Mouse (Mus musculus) MEL (cell line): ENCODE measurements around the gene Dqx1. TPM values are rescaled to one million over a fixed set of nuclear protein-coding genes. Genes with fewer than 3 reads are reported as not detected.

Experiments used
- DNase-seq: peaks from one replicate; pipeline ENCODE4 v3.0.0; 2011; ENCODE audit warnings: low read depth, low spot score
- H3K27ac ChIP-seq: 2 replicates; pipeline ENCODE4 v1.5.1; 2012; ENCODE audit warnings: low read depth, mild to moderate bottlenecking, control low read depth, low read length, moderate library complexity; ENCODE audit not compliant: control insufficient read depth
- H3K27me3 ChIP-seq, 2 experiments: fragments of 150-350 bp in 1 of 2; sonication (generic) in 1 of 2; 2 replicates each; pipeline ENCODE4 v1.6.1; 2012; ENCODE audit warnings: low read length in 2 of 2, mild to moderate bottlenecking in 2 of 2, improper control_type of control experiment in 1 of 2, moderate library complexity in 1 of 2; ENCODE audit not compliant: insufficient read depth in 2 of 2, control insufficient read depth in 1 of 2
- H3K36me3 ChIP-seq, 2 experiments: 2 replicates each; pipeline ENCODE4 v1.6.1; 2012 to 2014; ENCODE audit warnings: low read length in 2 of 2, improper control_type of control experiment in 1 of 2, inconsistent platforms in 1 of 2, mild to moderate bottlenecking in 1 of 2; ENCODE audit not compliant: insufficient read depth in 2 of 2, control insufficient read depth in 1 of 2
- H3K4me1 ChIP-seq, 2 experiments: fragments of 150-350 bp in 1 of 2; sonication (generic) in 1 of 2; 2 replicates each; pipeline ENCODE4 v1.6.1; 2012; ENCODE audit warnings: low read length in 2 of 2, improper control_type of control experiment in 1 of 2, mild to moderate bottlenecking in 1 of 2; ENCODE audit not compliant: insufficient read depth in 2 of 2, control insufficient read depth in 1 of 2
- H3K4me3 ChIP-seq, 2 experiments: fragments of 150-350 bp in 1 of 2; sonication (generic) in 1 of 2; 2 replicates each; pipeline ENCODE4 v1.5.1; 2012; ENCODE audit warnings: low read depth in 2 of 2, low read length in 2 of 2, mild to moderate bottlenecking in 2 of 2, moderate library complexity in 2 of 2, control low read depth in 1 of 2, improper control_type of control experiment in 1 of 2; ENCODE audit not compliant: control insufficient read depth in 1 of 2, insufficient read depth in 1 of 2
- H3K79me2 ChIP-seq: 2 replicates; pipeline ENCODE4 v1.6.1; 2012; ENCODE audit warnings: mild to moderate bottlenecking, low read length, moderate library complexity; ENCODE audit not compliant: control insufficient read depth, poor library complexity, insufficient read depth
- H3K9ac ChIP-seq: 2 replicates; pipeline ENCODE4 v1.6.1; 2012; ENCODE audit warnings: low read depth, mild to moderate bottlenecking, control low read depth, low read length, moderate library complexity; ENCODE audit not compliant: control insufficient read depth, poor library complexity, severe bottlenecking
- H3K9me3 ChIP-seq: fragments of 150-350 bp; sonication (generic); replicated peaks from 2 replicates; pipeline ENCODE4 v1.6.1; 2012; ENCODE audit warnings: mild to moderate bottlenecking, low read length, improper control_type of control experiment, moderate library complexity; ENCODE audit not compliant: insufficient read depth
- BHLHE40 ChIP-seq: IDR thresholded peaks from 2 replicates; pipeline ENCODE4 v1.6.1; 2012; ENCODE audit warnings: low read depth, mild to moderate bottlenecking, inconsistent platforms, low read length, improper control_type of control experiment, borderline replicate concordance
- CHD2 ChIP-seq: IDR thresholded peaks from 2 replicates; pipeline ENCODE4 v1.6.1; 2011; ENCODE audit warnings: low read length, improper control_type of control experiment
- ELF1 ChIP-seq: IDR thresholded peaks from 2 replicates; pipeline ENCODE4 v1.6.1; 2014; ENCODE audit warnings: low read depth, mild to moderate bottlenecking, inconsistent platforms, low read length, improper control_type of control experiment, moderate library complexity
- GABPA ChIP-seq: IDR thresholded peaks from 2 replicates; pipeline ENCODE4 v1.6.1; 2012; ENCODE audit warnings: low read depth, mild to moderate bottlenecking, inconsistent platforms, low read length, improper control_type of control experiment, moderate library complexity
- GATA1 ChIP-seq: IDR thresholded peaks from 2 replicates; pipeline ENCODE4 v1.6.1; 2011; ENCODE audit warnings: low read depth, low read length, improper control_type of control experiment
- JUND ChIP-seq: IDR thresholded peaks from 2 replicates; pipeline ENCODE4 v1.6.1; 2011; ENCODE audit warnings: low read depth, mild to moderate bottlenecking, improper control_type of control experiment, low read length
- MAFK ChIP-seq: IDR thresholded peaks from 2 replicates; pipeline ENCODE4 v1.6.1; 2011; ENCODE audit warnings: low read depth, mild to moderate bottlenecking, low read length, improper control_type of control experiment, borderline replicate concordance
- MAX ChIP-seq: IDR thresholded peaks from 2 replicates; pipeline ENCODE4 v1.6.1; 2011; ENCODE audit warnings: low read length, improper control_type of control experiment
- MAZ ChIP-seq: IDR thresholded peaks from 2 replicates; pipeline ENCODE4 v1.6.1; 2012; ENCODE audit warnings: low read depth, mild to moderate bottlenecking, inconsistent platforms, low read length, improper control_type of control experiment
- MEF2A ChIP-seq: IDR thresholded peaks from 2 replicates; pipeline ENCODE4 v1.6.1; 2014; ENCODE audit warnings: low read depth, mild to moderate bottlenecking, inconsistent platforms, low read length, improper control_type of control experiment; ENCODE audit not compliant: poor library complexity, insufficient replicate concordance, severe bottlenecking; ENCODE audit errors: extremely low read depth
- MXI1 ChIP-seq: IDR thresholded peaks from 2 replicates; pipeline ENCODE4 v1.6.1; 2011; ENCODE audit warnings: mild to moderate bottlenecking, low read depth, low read length, improper control_type of control experiment
- NELFE ChIP-seq: IDR thresholded peaks from 2 replicates; pipeline ENCODE4 v1.6.1; 2011; ENCODE audit warnings: low read depth, low read length, improper control_type of control experiment
- RAD21 ChIP-seq: IDR thresholded peaks from 2 replicates; pipeline ENCODE4 v1.6.1; 2011; ENCODE audit warnings: mild to moderate bottlenecking, low read depth, low read length, improper control_type of control experiment
- SIN3A ChIP-seq: IDR thresholded peaks from 2 replicates; pipeline ENCODE4 v1.6.1; 2012; ENCODE audit warnings: low read length, improper control_type of control experiment, inconsistent platforms
- UBTF ChIP-seq: IDR thresholded peaks from 2 replicates; pipeline ENCODE4 v1.6.1; 2012; ENCODE audit warnings: low read depth, mild to moderate bottlenecking, inconsistent platforms, low read length, improper control_type of control experiment, moderate library complexity, borderline replicate concordance; ENCODE audit not compliant: insufficient read depth
- USF1 ChIP-seq: IDR thresholded peaks from 2 replicates; pipeline ENCODE4 v1.6.1; 2014; ENCODE audit warnings: low read depth, mild to moderate bottlenecking, inconsistent platforms, low read length, improper control_type of control experiment, moderate library complexity
- ZC3H11A ChIP-seq: IDR thresholded peaks from 2 replicates; pipeline ENCODE4 v1.6.1; 2012; ENCODE audit warnings: low read depth, mild to moderate bottlenecking, inconsistent platforms, low read length, improper control_type of control experiment
- ZKSCAN1 ChIP-seq: IDR thresholded peaks from 2 replicates; pipeline ENCODE4 v1.6.1; 2012; ENCODE audit warnings: low read depth, mild to moderate bottlenecking, inconsistent platforms, low read length, improper control_type of control experiment, moderate library complexity
- ZMIZ1 ChIP-seq: IDR thresholded peaks from 2 replicates; pipeline ENCODE4 v1.6.1; 2012; ENCODE audit warnings: low read depth, mild to moderate bottlenecking, inconsistent platforms, low read length, improper control_type of control experiment, moderate library complexity
- ZNF384 ChIP-seq: IDR thresholded peaks from 2 replicates; pipeline ENCODE4 v1.6.1; 2012; ENCODE audit warnings: low read depth, mild to moderate bottlenecking, inconsistent platforms, low read length, improper control_type of control experiment
- polyA plus RNA-seq, 2 experiments: library from polyadenylated mRNA; stranded (reverse) in 1 of 2; unstranded in 1 of 2; fragments of >175 nt in 1 of 2; fragments of >200 nt in 1 of 2; gene quantifications; 2 replicates each; pipeline versions ENCODE4 v1.2.1 to v1.2.4; 2012; ENCODE audit warnings: low replicate concordance in 2 of 2, low read depth in 1 of 2; ENCODE audit not compliant: insufficient read length in 2 of 2, insufficient read depth in 1 of 2, missing spikeins in 1 of 2
- total RNA-seq: library from RNA; depleted of rRNA; stranded (reverse); fragments of 300-350 nt; gene quantifications from 2 replicates; pipeline ENCODE4 v1.2.3, GENCODE M21; 2012

Dqx1 gene
- total and polyA plus RNA-seq, 3 experiments, result 1.3 to 3.4 TPM; not detected in 1

GRCm38 (mm10) chr6:83024421-83024820, 33.2 kb upstream of the Dqx1 start:
- no peak overlapping the region for H3K27ac ChIP-seq
- H3K4me3 ChIP-seq, result no peak overlapping the region
- peaks cover 17 to 27% of the 10 kb centered on the region in 2 experiments for H3K4me1 ChIP-seq

DNA sequence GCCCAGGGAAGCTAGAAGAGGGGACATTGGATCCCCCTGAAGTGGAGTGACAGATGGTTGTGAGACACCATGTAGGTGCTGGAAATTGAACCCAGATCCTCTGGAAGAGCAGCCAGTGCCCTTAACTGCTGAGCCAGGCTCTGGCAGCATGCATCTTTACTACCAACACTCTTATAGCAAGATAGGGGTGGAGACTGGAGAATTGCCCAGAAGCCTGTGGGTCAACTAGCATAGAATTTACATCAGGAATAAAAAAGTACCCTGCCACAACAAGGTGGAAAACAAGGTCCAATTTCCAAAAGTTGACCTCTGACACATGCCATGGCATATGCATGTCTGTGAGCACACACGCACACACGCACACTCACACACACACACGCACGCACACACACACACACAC, 32.4 kb upstream of the Dqx1 start:
- H3K9me3 ChIP-seq, result no peaks in the 10 kb centered on the region
- DNase-seq, result no peak
- TF ChIP-seq CHD2 (no peak), ZNF384 (no peak), NELFE (no peak), MEF2A (no peak), JUND (no peak), MAZ (no peak), MXI1 (no peak), MAFK (no peak), ZKSCAN1 (no peak), ELF1 (no peak), ZC3H11A (no peak), BHLHE40 (no peak), USF1 (no peak), MAX (no peak), RAD21 (no peak), UBTF (no peak), SIN3A (no peak), ZMIZ1 (no peak), GABPA (no peak)
- TF ChIP-seq, all 39 proteins: peak for 0
- H3K27me3 ChIP-seq, result no peaks in the 10 kb centered on the region
- H3K4me1 ChIP-seq, result peaks cover 17 to 23% of the 10 kb centered on the region in 2 experiments
- H3K4me3 ChIP-seq, result no peak overlapping the region
- H3K79me2 ChIP-seq, result no peaks in the 10 kb centered on the region
- no peak overlapping the region for H3K9ac ChIP-seq
- peaks cover 0 to 28% of the 10 kb centered on the region in 2 experiments; a peak in 2 of 4 replicates for H3K36me3 ChIP-seq
- no peak overlapping the region for H3K27ac ChIP-seq

More at GRCm38 (mm10) chr6:83024421-83024820, 33.2 kb upstream of the Dqx1 start:
- DNase-seq, result no peak
- Histone ChIP-seq H3K27me3 (no peaks in the 10 kb centered on the region), H3K79me2 (no peaks in the 10 kb centered on the region), H3K36me3 (peaks cover 0 to 32% of the 10 kb centered on the region in 2 experiments; a peak in 2 of 4 replicates), H3K9ac (no peak overlapping the region), H3K9me3 (no peaks in the 10 kb centered on the region)
- TF ChIP-seq MAZ, result no peak
- TF ChIP-seq GATA1, result no peak
